Mouse (Mus musculus): ENCODE data around the gene Tppp3. TPM values are rescaled to one million over a fixed set of nuclear protein-coding genes. Genes with fewer than 3 reads are reported as not detected.
A peak's percentile ranks its signal among the peaks of the same experiment; 100 is the strongest.

The Tppp3 gene
- polyA plus RNA-seq, 1 experiment, result 66.7 TPM

- DNase-seq (ENCODE audit: extremely low spot score in 1 of 2, low spot score in 1 of 2), result no peak
Measured at GRCm38 (mm10) chr8:105468002-105468720, 3.2 kb downstream of the Tppp3 start.

GRCm38 (mm10) chr8:105467396-105467985, 3.8 kb downstream of the Tppp3 start:
- no peak for DNase-seq (ENCODE audit: extremely low spot score in 1 of 2, low spot score in 1 of 2)

GRCm38 (mm10) chr8:105466700-105467291, 4.5 kb downstream of the Tppp3 start:
- DNase-seq (ENCODE audit: extremely low spot score in 1 of 2, low spot score in 1 of 2), result peak in 1 of 2 experiments; percentile 71

GRCm38 (mm10) chr8:105466246-105466645, 5.1 kb downstream of the Tppp3 start:
- DNase-seq (ENCODE audit: extremely low spot score in 1 of 2, low spot score in 1 of 2), result no peak

- no peak for DNase-seq (ENCODE audit: extremely low spot score in 1 of 2, low spot score in 1 of 2)
Measured at GRCm38 (mm10) chr8:105464595-105464994, 6.7 kb downstream of the Tppp3 start.

GRCm38 (mm10) chr8:105461085-105461803, 10.1 kb downstream of the Tppp3 start:
- DNase-seq (ENCODE audit: extremely low spot score in 1 of 2, low spot score in 1 of 2), result no peak

- no peak for DNase-seq (ENCODE audit: extremely low spot score in 1 of 2, low spot score in 1 of 2)
Measured at GRCm38 (mm10) chr8:105455218-105455617, 16.1 kb downstream of the Tppp3 start.

- no peak for DNase-seq (ENCODE audit: extremely low spot score in 1 of 2, low spot score in 1 of 2)
Measured at GRCm38 (mm10) chr8:105454088-105454487, 17.2 kb downstream of the Tppp3 start.

GRCm38 (mm10) chr8:105453296-105453695, 18.0 kb downstream of the Tppp3 start:
- DNase-seq (ENCODE audit: extremely low spot score in 1 of 2, low spot score in 1 of 2), result no peak

GRCm38 (mm10) chr8:105451903-105452603, 19.3 kb downstream of the Tppp3 start:
- no peak for DNase-seq (ENCODE audit: extremely low spot score in 1 of 2, low spot score in 1 of 2)

GRCm38 (mm10) chr8:105450977-105451376, 20.3 kb downstream of the Tppp3 start:
- no peak for DNase-seq (ENCODE audit: extremely low spot score in 1 of 2, low spot score in 1 of 2)

GRCm38 (mm10) chr8:105448596-105448995, 22.7 kb downstream of the Tppp3 start:
- no peak for DNase-seq (ENCODE audit: extremely low spot score in 1 of 2, low spot score in 1 of 2)

GRCm38 (mm10) chr8:105448188-105448587, 23.1 kb downstream of the Tppp3 start:
- no peak for DNase-seq (ENCODE audit: extremely low spot score in 1 of 2, low spot score in 1 of 2)

GRCm38 (mm10) chr8:105446127-105446552, 25.2 kb downstream of the Tppp3 start:
- no peak for DNase-seq (ENCODE audit: extremely low spot score in 1 of 2, low spot score in 1 of 2)

- peak in 1 of 2 experiments; percentile 70 for DNase-seq (ENCODE audit: extremely low spot score in 1 of 2, low spot score in 1 of 2)
Measured at GRCm38 (mm10) chr8:105445296-105446126, 25.8 kb downstream of the Tppp3 start.

- DNase-seq (ENCODE audit: extremely low spot score in 1 of 2, low spot score in 1 of 2), result no peak
Measured at GRCm38 (mm10) chr8:105442661-105443060, 28.7 kb downstream of the Tppp3 start.

GRCm38 (mm10) chr8:105441433-105441832, 29.9 kb downstream of the Tppp3 start:
- DNase-seq (ENCODE audit: extremely low spot score in 1 of 2, low spot score in 1 of 2), result peak in 1 of 2 experiments; percentile 37

- no peak for DNase-seq (ENCODE audit: extremely low spot score in 1 of 2, low spot score in 1 of 2)
Measured at GRCm38 (mm10) chr8:105438865-105439264, 32.5 kb downstream of the Tppp3 start.

- no peak for DNase-seq (ENCODE audit: extremely low spot score in 1 of 2, low spot score in 1 of 2)
Measured at GRCm38 (mm10) chr8:105437078-105437748, 34.1 kb downstream of the Tppp3 start.
